Mouse (Mus musculus): ENCODE data around the gene Htatsf1. TPM values are rescaled to one million over a fixed set of nuclear protein-coding genes. Genes with fewer than 3 reads are reported as not detected.

Gene Htatsf1
- polyA plus RNA-seq (2014; fragmentation: Nextera tagmentation; extraction: Ambion mirVana) = 83.9 and 87.0 TPM in 2 replicates

DNA sequence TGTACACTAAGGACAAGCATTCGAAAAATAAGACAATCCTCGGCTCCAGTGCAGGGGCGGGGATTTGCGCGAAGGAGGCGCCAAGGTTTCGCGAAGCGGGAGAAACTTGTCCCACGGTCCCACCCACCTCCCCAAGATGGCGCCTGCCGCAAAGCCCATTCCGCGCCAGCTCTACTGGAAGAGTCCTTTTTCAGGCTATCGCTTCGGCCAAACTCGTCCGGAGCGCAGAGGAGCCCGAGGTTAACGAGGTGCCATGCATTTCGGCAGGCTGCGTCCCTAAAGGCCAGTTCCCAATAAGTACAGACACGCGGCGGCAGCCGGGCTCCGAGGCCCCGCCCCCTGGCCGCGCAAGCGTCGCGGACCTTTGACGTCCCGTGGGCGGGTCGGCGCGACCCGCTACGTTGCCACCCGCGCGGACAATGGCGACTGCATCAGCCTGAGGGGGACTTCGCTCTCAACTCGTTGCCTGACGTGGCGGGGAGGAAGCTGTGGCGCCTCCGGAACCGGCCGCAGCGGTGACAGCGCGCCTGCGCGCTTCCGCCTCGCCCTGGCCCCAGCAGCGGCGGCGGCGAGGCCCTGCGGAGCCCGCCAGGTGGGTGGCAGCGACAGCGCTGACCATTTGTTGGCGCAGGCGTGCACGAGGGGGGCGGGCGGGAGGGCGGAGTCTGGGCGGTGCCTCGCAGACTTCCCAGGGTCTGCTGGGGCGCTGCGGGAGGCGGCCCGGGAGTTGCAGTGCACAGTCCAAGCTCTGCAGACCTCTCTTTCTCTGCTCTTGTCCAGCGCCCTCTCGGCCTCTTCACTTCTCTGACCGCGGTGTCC is at the start of gene Htatsf1:
Gene Htatsf1, plus strand, starts transcription at position 410 of the 819 bp plus-strand sequence.
- Histone ChIP-seq H3K9me3 (ENCODE audit: control insufficient read depth, low read length) (no peaks in the 10 kb centered on the region), H3K36me3 (ENCODE audit: control insufficient read depth, insufficient read depth, low read length) (no peaks in the 10 kb centered on the region)
- WGBS = 26% methylated on average over 54 of the region's 85 CpGs

DNA sequence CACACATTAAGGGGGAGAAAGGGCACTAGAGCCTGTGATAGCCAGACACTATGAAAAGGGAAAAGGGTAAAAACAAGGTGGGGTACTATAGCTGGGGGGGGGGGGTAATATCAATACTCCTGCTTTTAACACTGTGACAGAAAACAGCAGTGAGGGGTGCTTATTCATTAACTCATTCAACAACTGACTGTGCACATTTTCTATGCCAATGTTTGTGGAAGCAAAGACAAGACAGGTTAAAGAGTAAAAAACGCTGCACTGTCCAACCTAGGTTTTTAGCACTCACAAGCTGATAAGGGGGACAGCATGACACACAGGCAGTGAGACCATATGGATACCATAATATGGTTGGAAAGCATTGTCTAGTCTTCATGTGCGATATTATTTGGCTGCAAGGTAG is 40.5 kb upstream of the Htatsf1 start:
- H3K27me3 ChIP-seq (ENCODE audit: control insufficient read depth, insufficient read depth, low read length) = no peaks in the 10 kb centered on the region
- H3K9me3 ChIP-seq (ENCODE audit: control insufficient read depth, low read length) = no peaks in the 10 kb centered on the region

More for the DNA sequence above, at the start of gene Htatsf1:
- H3K9ac ChIP-seq (replicated peaks; ENCODE audit: low read depth, low read length) = peak within 1 kb of the TSS; percentile 65
- H3K4me3 ChIP-seq (ENCODE audit: low read depth, low read length) = peak within 1 kb of the TSS; percentile 49
- H3K4me1 ChIP-seq (ENCODE audit: control insufficient read depth, insufficient read depth, low read length) = no peaks in the 10 kb centered on the region
- no peaks in the 10 kb centered on the region for H3K27me3 ChIP-seq (ENCODE audit: control insufficient read depth, insufficient read depth, low read length)
- H3K27ac ChIP-seq (ENCODE audit: low read depth, low read length) = peak within 1 kb of the TSS; percentile 93
- ATAC-seq (ENCODE audit: low read depth) = peak; percentile 97
- H3K4me2 ChIP-seq (ENCODE audit: low read depth, low read length) = peak within 1 kb of the TSS; percentile 50

DNA sequence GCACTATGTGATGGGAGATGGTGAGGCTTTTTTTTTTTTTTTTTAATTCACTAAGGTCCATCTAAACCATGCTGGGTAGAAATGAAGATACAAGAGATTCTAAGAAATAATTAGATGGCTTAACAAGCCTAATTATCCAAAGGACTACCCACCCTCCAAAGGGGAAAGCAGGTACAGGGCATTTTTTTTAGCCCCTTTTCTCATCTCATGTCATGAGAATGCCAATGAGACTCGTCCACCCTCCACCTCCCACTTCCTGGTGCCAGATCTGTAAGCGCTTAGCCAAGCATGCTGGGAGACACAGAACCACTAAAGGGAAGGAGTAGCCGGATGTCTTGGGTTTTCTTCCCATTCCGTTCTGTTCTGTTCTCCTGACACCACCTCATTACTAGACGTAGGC is 10.6 kb upstream of the Htatsf1 start, which contains the start of gene Brs3:
Gene Brs3, plus strand, starts transcription at position 301 of the 400 bp plus-strand sequence.
- no peak for ATAC-seq (ENCODE audit: low read depth)
- WGBS = 91% methylated on average over 5 of the region's 5 CpGs
- H3K9ac ChIP-seq (replicated peaks; ENCODE audit: low read depth, low read length) = no peak within 1 kb of the TSS
- no peak within 1 kb of the TSS for H3K4me3 ChIP-seq (ENCODE audit: low read depth, low read length)
- H3K27me3 ChIP-seq (ENCODE audit: control insufficient read depth, insufficient read depth, low read length) = no peaks in the 10 kb centered on the region
- H3K27ac ChIP-seq (ENCODE audit: low read depth, low read length) = no peak within 1 kb of the TSS
- no peaks in the 10 kb centered on the region for H3K36me3 ChIP-seq (ENCODE audit: control insufficient read depth, insufficient read depth, low read length)
- no peaks in the 10 kb centered on the region for H3K4me1 ChIP-seq (ENCODE audit: control insufficient read depth, insufficient read depth, low read length)
- no peaks in the 10 kb centered on the region for H3K9me3 ChIP-seq (ENCODE audit: control insufficient read depth, low read length)
- H3K4me2 ChIP-seq (ENCODE audit: low read depth, low read length) = no peak within 1 kb of the TSS

More for the DNA sequence above, 40.5 kb upstream of the Htatsf1 start:
- H3K9ac ChIP-seq (replicated peaks; ENCODE audit: low read depth, low read length) = no peak overlapping the region
- no peak overlapping the region for H3K4me3 ChIP-seq (ENCODE audit: low read depth, low read length)
- ATAC-seq (ENCODE audit: low read depth) = no peak
- H3K4me2 ChIP-seq (ENCODE audit: low read depth, low read length) = no peak overlapping the region
- 88% methylated on average over 2 of the region's 2 CpGs for WGBS
- no peaks in the 10 kb centered on the region for H3K4me1 ChIP-seq (ENCODE audit: control insufficient read depth, insufficient read depth, low read length)
- no peaks in the 10 kb centered on the region for H3K36me3 ChIP-seq (ENCODE audit: control insufficient read depth, insufficient read depth, low read length)
- H3K27ac ChIP-seq (ENCODE audit: low read depth, low read length) = no peak overlapping the region

DNA sequence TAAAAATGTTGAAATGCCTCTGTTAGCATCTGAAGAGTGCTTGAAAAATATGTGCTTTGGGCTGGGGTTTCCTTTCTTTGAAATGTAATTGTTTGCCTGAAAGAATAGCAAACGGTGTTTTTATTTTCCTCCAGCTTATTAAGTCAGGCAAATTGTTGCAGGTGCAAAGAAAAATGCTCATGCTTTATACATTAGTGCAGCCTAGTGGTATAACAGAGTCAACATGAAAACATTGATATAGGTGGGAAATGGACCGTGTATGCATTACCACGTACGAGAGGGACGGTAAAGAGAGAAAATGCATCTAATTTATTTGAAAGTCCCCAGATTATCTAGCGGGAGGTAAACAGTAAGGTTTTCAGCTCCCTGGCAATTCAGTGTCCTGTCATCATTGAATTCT is 9.5 kb upstream of the Htatsf1 start:
- Histone ChIP-seq H3K27me3 (ENCODE audit: control insufficient read depth, insufficient read depth, low read length) (no peaks in the 10 kb centered on the region), H3K4me2 (ENCODE audit: low read depth, low read length) (no peak overlapping the region), H3K9ac (replicated peaks; ENCODE audit: low read depth, low read length) (no peak overlapping the region), H3K4me3 (ENCODE audit: low read depth, low read length) (no peak overlapping the region), H3K4me1 (ENCODE audit: control insufficient read depth, insufficient read depth, low read length) (no peaks in the 10 kb centered on the region), H3K36me3 (ENCODE audit: control insufficient read depth, insufficient read depth, low read length) (no peaks in the 10 kb centered on the region), H3K9me3 (ENCODE audit: control insufficient read depth, low read length) (no peaks in the 10 kb centered on the region), H3K27ac (ENCODE audit: low read depth, low read length) (no peak overlapping the region)
- WGBS = 84% methylated on average over 6 of the region's 6 CpGs
- no peak for ATAC-seq (ENCODE audit: low read depth)

DNA sequence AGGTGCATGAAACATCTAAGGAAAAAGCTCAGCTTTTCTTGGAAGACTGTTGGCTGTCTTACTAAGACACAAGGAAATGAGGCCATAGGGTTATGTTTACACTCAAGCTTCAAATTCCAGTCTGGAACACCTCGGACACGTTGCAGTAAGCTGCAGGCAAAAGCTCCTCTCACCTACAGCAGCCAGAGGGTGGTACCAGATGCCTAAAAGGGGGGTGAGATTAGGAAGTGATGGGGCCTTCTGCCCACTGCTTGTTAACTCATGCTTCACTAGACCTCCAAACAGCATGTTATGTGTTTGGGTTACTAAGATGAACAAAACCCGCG is 572 bp upstream of the Htatsf1 start:
- Histone ChIP-seq H3K4me1 (ENCODE audit: control insufficient read depth, insufficient read depth, low read length) (no peaks in the 10 kb centered on the region), H3K27ac (ENCODE audit: low read depth, low read length) (peak overlapping the region; percentile 93), H3K4me3 (ENCODE audit: low read depth, low read length) (peak overlapping the region; percentile 49), H3K9me3 (ENCODE audit: control insufficient read depth, low read length) (no peaks in the 10 kb centered on the region), H3K9ac (replicated peaks; ENCODE audit: low read depth, low read length) (peak overlapping the region; percentile 65), H3K4me2 (ENCODE audit: low read depth, low read length) (peak overlapping the region; percentile 38), H3K27me3 (ENCODE audit: control insufficient read depth, insufficient read depth, low read length) (no peaks in the 10 kb centered on the region), H3K36me3 (ENCODE audit: control insufficient read depth, insufficient read depth, low read length) (no peaks in the 10 kb centered on the region)
- WGBS = 17% methylated on average over 4 of the region's 4 CpGs
- ATAC-seq (ENCODE audit: low read depth) = peak; percentile 74

DNA sequence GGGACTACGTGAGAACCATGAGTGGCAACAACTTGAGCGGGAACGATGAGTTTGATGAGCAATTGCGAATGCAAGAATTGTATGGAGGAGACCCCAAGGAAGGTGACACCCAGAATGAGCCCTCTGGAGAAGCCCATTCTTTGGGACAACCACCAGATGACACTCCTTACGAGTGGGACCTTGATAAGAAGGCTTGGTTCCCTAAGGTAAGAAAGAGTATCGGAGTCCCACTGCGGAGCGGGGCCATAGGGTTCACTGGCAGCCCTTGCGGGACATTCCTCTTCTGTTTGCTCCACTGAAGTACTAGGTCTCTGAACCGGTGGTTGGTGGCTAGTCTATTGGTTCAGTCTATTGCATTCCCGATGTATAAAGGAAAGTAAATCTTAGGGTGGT is 606 bp downstream of the Htatsf1 start:
- no peaks in the 10 kb centered on the region for H3K4me1 ChIP-seq (ENCODE audit: control insufficient read depth, insufficient read depth, low read length)
- H3K27ac ChIP-seq (ENCODE audit: low read depth, low read length) = peak overlapping the region; percentile 93
- ATAC-seq (ENCODE audit: low read depth) = peak; percentile 28
- no peaks in the 10 kb centered on the region for H3K9me3 ChIP-seq (ENCODE audit: control insufficient read depth, low read length)
- H3K9ac ChIP-seq (replicated peaks; ENCODE audit: low read depth, low read length) = peak overlapping the region; percentile 50
- no peaks in the 10 kb centered on the region for H3K36me3 ChIP-seq (ENCODE audit: control insufficient read depth, insufficient read depth, low read length)
- peak overlapping the region; percentile 50 for H3K4me2 ChIP-seq (ENCODE audit: low read depth, low read length)
- WGBS = 31% methylated on average over 11 of the region's 11 CpGs
- no peaks in the 10 kb centered on the region for H3K27me3 ChIP-seq (ENCODE audit: control insufficient read depth, insufficient read depth, low read length)
- H3K4me3 ChIP-seq (ENCODE audit: low read depth, low read length) = peak overlapping the region; percentile 49

DNA sequence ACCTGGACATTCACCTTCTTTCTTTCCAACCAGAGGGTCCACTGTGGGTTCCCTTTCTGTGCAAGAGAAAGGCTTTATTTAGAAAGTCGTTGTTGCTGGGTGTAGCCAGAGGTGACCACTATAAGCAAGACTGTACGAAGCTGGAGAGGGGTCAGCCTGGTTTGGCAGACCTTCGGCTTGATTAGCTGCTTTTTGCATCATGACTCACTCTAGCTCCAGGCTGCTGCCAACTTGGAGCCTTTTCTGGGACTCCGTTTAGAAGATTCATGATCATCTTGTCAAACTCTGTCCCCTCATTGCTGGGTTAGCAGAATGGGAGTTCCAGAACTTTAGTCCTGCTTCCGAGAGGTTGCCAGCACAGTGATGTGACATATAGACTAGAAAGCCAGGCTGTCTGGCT is 28.1 kb downstream of the Htatsf1 start:
- no peak overlapping the region for H3K4me2 ChIP-seq (ENCODE audit: low read depth, low read length)
- no peak for ATAC-seq (ENCODE audit: low read depth)
- H3K4me3 ChIP-seq (ENCODE audit: low read depth, low read length) = no peak overlapping the region
- H3K27ac ChIP-seq (ENCODE audit: low read depth, low read length) = no peak overlapping the region
- no peak overlapping the region for H3K9ac ChIP-seq (replicated peaks; ENCODE audit: low read depth, low read length)
- no peaks in the 10 kb centered on the region for H3K4me1 ChIP-seq (ENCODE audit: control insufficient read depth, insufficient read depth, low read length)
- H3K27me3 ChIP-seq (ENCODE audit: control insufficient read depth, insufficient read depth, low read length) = no peaks in the 10 kb centered on the region
- no peaks in the 10 kb centered on the region for H3K36me3 ChIP-seq (ENCODE audit: control insufficient read depth, insufficient read depth, low read length)
- WGBS = 82% methylated on average over 5 of the region's 5 CpGs
- H3K9me3 ChIP-seq (ENCODE audit: control insufficient read depth, low read length) = no peaks in the 10 kb centered on the region

DNA sequence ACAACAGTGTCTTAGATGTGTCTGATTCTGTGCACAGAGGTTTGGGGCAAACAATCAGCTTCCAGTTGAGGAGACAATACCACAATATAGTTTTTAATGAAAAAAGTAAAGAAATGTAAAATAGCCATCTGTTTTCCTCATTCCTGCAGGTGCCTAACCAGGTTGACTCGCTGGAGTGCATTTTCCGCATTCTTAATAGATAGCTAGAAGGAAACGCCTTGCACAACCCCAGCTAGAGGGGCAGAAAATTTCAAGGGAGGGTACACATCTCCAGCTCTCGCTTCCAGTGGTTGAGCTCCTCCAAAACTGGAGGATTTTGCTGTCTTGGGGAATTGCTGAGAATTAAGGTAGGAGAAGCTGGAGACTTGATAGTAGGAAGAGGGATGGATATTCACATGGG is 34.4 kb downstream of the Htatsf1 start, which contains the start of gene Vgll1:
Gene Vgll1, plus strand, starts transcription at position 301 of the 400 bp plus-strand sequence.
- Histone ChIP-seq H3K36me3 (ENCODE audit: control insufficient read depth, insufficient read depth, low read length) (no peaks in the 10 kb centered on the region), H3K27ac (ENCODE audit: low read depth, low read length) (no peak within 1 kb of the TSS), H3K4me2 (ENCODE audit: low read depth, low read length) (no peak within 1 kb of the TSS), H3K9ac (replicated peaks; ENCODE audit: low read depth, low read length) (no peak within 1 kb of the TSS), H3K27me3 (ENCODE audit: control insufficient read depth, insufficient read depth, low read length) (no peaks in the 10 kb centered on the region), H3K4me1 (ENCODE audit: control insufficient read depth, insufficient read depth, low read length) (no peaks in the 10 kb centered on the region), H3K9me3 (ENCODE audit: control insufficient read depth, low read length) (no peaks in the 10 kb centered on the region), H3K4me3 (ENCODE audit: low read depth, low read length) (no peak within 1 kb of the TSS)
- no peak for ATAC-seq (ENCODE audit: low read depth)
- WGBS = 90% methylated on average over 4 of the region's 4 CpGs

DNA sequence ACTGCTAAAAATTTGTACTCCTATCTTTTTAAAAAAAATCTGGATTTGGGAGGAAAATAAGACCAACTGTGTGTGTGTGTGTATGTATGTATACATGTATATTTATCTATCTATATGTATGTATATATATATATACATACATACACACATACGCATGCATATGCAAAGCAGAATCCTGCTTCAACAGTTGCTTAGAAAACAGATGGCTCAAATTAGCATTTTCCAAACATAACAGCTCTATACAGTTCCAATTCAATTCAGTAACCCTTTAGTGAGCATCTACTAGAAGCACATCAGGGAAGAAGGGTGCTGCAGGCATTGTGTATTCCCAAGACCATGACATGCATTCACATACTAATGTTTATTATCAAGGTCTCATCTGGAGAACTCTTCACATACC is 50.0 kb downstream of the Htatsf1 start:
- no peak overlapping the region for H3K4me2 ChIP-seq (ENCODE audit: low read depth, low read length)
- H3K36me3 ChIP-seq (ENCODE audit: control insufficient read depth, insufficient read depth, low read length) = no peaks in the 10 kb centered on the region
- no peaks in the 10 kb centered on the region for H3K9me3 ChIP-seq (ENCODE audit: control insufficient read depth, low read length)
- 93% methylated on average over 1 of the region's 1 CpGs for WGBS
- H3K4me1 ChIP-seq (ENCODE audit: control insufficient read depth, insufficient read depth, low read length) = no peaks in the 10 kb centered on the region
- no peak overlapping the region for H3K27ac ChIP-seq (ENCODE audit: low read depth, low read length)
- H3K4me3 ChIP-seq (ENCODE audit: low read depth, low read length) = no peak overlapping the region
- H3K9ac ChIP-seq (replicated peaks; ENCODE audit: low read depth, low read length) = no peak overlapping the region
- no peak for ATAC-seq (ENCODE audit: low read depth)
- H3K27me3 ChIP-seq (ENCODE audit: control insufficient read depth, insufficient read depth, low read length) = no peaks in the 10 kb centered on the region
